Mouse (Mus musculus) E14TG2a.4 (cell line): ENCODE data around the gene Cic.

Experiments used
- H3K27me3 ChIP-seq: 2 replicates; pipeline ENCODE4 v1.6.1; 2014; ENCODE audit warnings: low read length, control low read depth; ENCODE audit not compliant: insufficient read depth
- H3K36me3 ChIP-seq: 2 replicates; pipeline ENCODE4 v1.6.1; 2014; ENCODE audit warnings: low read length, control low read depth; ENCODE audit not compliant: insufficient read depth
- H3K4me1 ChIP-seq: replicated peaks from 2 replicates; pipeline ENCODE4 v1.6.1; 2014; ENCODE audit warnings: low read depth, low read length, control low read depth
- H3K4me3 ChIP-seq: replicated peaks from 2 replicates; pipeline ENCODE4 v1.5.1; 2014; ENCODE audit warnings: mild to moderate bottlenecking, low read length
- H3K9me3 ChIP-seq: 2 replicates; pipeline ENCODE4 v1.6.1; 2014; ENCODE audit warnings: low read length, control low read depth
- CTCF ChIP-seq: conservative IDR thresholded peaks from 2 replicates; pipeline ENCODE4 v1.5.1; 2014; ENCODE audit warnings: low read length
- NANOG ChIP-seq: IDR thresholded peaks from 2 replicates; pipeline ENCODE4 v1.6.1; 2014; ENCODE audit warnings: borderline replicate concordance, low read length, mixed read lengths
- POU5F1 ChIP-seq: IDR thresholded peaks from 2 replicates; pipeline ENCODE4 v1.6.1; 2014; ENCODE audit warnings: low read length, borderline replicate concordance

Cic gene

DNA sequence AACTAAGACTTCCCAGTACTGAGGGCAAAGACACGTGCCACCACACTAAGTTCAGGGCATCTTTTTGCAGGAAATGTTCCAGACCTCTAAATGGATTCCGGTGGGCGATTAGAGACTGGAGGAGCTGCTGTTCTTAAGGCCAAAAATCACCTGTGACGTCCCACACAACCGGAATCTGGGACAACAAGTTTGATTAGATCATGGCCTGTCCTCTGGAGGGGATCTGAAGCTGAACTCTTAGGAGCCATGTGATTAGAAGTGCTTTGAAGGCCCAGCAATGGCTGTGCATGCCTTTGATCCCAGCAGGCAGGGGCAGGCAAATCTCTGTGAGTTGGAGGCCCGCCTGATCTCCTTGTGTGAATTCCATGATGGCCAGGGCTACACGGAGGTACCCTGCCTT is 26.9 kb upstream of the Cic start:
- no peaks in the 10 kb centered on the region for H3K9me3 ChIP-seq
- H3K4me3 ChIP-seq: no peak overlapping the region
- peaks cover 54% of the 10 kb centered on the region for H3K36me3 ChIP-seq
- no peak for TF ChIP-seq CTCF
- TF ChIP-seq POU5F1: no peak
- TF ChIP-seq NANOG: no peak
- no peaks in the 10 kb centered on the region for H3K27me3 ChIP-seq
- peaks cover 77% of the 10 kb centered on the region for H3K4me1 ChIP-seq

DNA sequence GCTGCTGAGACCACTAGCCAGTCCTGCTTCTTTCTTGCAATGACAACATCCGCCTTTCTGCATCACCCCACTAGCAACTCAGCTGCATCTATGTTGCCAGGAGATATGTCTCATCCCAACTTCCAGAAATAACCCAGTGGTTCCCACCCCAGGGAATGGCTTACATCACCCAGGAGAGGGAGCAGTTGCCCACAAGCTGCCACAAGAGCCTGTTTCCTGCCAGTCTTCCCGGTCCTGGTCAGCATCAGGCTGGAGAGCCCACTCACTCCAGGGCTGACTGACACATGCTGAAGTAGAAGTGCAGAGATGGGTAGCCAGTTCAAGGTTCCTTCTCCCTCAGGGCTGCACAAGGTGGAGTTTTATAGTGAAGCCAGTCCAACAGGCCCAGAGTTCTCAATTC is 26.4 kb upstream of the Cic start:
- Histone ChIP-seq H3K9me3 (no peaks in the 10 kb centered on the region), H3K27me3 (no peaks in the 10 kb centered on the region), H3K36me3 (peaks cover 54% of the 10 kb centered on the region), H3K4me1 (peaks cover 78% of the 10 kb centered on the region), H3K4me3 (no peak overlapping the region)
- TF ChIP-seq CTCF: no peak; the same call in 1 of the 2 replicates

DNA sequence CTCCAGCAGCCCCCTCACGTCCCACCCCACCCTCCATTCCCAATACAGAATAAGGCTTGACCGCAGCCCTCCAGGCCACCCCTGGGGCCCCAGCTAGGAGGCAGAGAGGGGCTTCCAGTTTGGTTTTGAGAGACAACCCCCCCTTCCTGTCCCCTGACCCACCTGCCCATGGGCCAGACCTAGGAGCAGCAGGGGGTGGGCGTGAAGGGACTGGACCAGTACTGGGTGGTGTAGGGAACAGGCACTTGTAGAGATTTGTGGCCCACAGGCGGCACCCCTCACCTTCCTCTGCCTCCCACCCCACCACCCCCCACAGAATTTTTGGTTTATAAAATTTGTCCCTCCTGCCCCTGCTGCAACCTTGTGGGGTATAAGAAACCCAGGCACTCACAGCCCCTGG is 24.1 kb upstream of the Cic start:
- no peaks in the 10 kb centered on the region for H3K27me3 ChIP-seq
- H3K4me1 ChIP-seq: peaks cover 91% of the 10 kb centered on the region
- TF ChIP-seq CTCF: no peak
- no peak for TF ChIP-seq POU5F1
- no peak for TF ChIP-seq NANOG
- H3K9me3 ChIP-seq: no peaks in the 10 kb centered on the region
- H3K36me3 ChIP-seq: peaks cover 75% of the 10 kb centered on the region
- H3K4me3 ChIP-seq: peak overlapping the region; percentile 32; the same call in 1 of the 2 replicates

DNA sequence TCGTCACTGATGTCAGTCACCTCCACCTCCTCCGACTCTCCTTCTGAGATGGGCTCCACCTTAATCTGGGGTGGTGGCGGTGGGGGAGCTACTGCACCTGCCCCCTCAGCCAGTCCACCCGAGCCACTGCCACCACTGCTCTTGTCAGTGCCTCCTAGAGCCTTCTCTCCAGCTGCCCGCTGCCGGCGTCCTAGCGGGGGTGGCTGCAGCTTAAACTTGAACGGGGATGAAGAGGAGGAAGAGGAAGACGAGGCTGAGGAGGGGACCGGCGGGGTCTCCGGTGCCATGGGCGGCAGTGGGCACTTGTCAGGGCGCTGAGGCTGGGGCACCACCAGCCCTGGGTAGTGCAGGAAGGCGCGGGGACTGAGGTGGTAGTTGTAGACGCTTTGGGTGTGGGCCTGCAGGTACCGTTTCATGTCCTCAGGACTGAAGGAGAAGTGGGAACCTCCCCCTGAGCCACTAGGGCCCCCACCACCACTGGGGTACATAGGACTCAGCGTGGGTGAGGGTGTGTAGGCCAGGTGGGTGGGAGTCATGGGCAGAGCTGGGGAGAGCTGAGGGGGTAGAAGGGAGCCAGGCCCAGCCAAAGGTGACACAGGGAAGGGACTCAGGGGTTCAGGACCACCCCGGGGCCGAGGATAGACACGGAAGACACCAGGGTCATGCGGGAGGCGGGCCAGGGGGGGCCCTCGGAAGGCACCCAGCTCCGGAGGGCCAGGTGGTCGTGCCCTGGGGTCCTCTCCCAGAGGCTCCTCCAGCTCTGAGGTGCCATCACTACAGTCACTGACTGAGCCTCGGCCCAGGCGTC is 22.7 kb upstream of the Cic start:
- H3K27me3 ChIP-seq: no peaks in the 10 kb centered on the region
- no peaks in the 10 kb centered on the region for H3K9me3 ChIP-seq
- H3K4me3 ChIP-seq: peak overlapping the region; percentile 98
- peaks cover 79% of the 10 kb centered on the region for H3K4me1 ChIP-seq
- peaks cover 77% of the 10 kb centered on the region for H3K36me3 ChIP-seq
- TF ChIP-seq CTCF (no peak), POU5F1 (no peak), NANOG (no peak)

DNA sequence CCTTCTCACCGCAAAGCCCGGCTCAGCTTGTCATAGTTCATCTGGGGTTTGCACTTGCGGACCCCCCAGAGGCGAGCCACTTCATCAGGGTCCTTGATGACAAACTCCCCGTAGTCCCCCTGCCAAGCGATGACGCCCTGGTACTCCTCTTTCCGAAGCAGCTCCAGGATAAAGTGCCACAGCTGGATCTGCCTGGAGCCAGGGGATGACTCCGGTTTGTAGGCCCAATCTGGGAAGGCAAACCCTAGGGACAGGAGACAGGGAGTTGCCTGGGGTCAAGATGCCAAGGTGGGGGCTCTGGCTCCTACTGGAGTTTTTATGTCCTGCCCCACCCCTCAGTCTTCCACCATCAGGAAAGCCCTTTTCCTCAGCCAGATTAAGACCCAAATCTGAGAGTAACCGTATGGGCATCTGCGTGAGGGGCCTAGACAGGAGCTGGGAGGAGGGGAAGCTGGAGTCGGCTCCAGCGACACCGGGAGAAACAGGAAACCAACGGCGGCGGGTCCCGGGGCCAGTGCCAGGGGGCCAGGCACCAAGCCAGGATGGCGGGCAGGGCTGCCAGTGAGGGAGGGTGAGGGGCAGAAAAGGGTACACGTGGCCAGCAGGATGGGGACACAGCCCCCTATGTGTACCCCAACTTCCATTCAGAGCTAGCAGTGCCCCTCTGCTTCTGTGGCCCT is 21.3 kb upstream of the Cic start:
- no peaks in the 10 kb centered on the region for H3K9me3 ChIP-seq
- H3K36me3 ChIP-seq: peaks cover 64% of the 10 kb centered on the region
- H3K27me3 ChIP-seq: no peaks in the 10 kb centered on the region
- H3K4me1 ChIP-seq: peaks cover 69% of the 10 kb centered on the region
- peak overlapping the region; percentile 98 for H3K4me3 ChIP-seq
- no peak for TF ChIP-seq POU5F1
- no peak for TF ChIP-seq CTCF
- no peak for TF ChIP-seq NANOG

DNA sequence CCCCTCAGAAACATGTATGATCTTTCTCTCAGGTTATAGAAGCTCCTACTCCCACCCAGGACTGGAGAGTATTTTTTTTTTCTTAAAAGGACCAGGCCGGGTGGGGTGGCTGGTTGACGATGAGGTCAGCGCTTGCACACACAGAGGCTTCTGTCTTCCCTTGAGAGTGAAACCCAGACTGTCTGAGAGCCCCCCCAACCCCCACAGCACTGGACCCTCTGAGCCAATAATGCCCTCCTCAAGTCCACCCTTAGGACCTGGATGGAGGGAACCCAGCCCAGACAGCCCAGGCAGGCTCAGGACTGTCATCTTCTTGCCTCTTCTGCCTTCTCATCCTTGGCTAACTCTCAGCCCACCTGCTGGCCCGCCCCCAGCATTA is 20.8 kb upstream of the Cic start:
- Histone ChIP-seq H3K4me3 (peak overlapping the region; percentile 98), H3K4me1 (peaks cover 69% of the 10 kb centered on the region), H3K36me3 (peaks cover 59% of the 10 kb centered on the region), H3K27me3 (no peaks in the 10 kb centered on the region), H3K9me3 (no peaks in the 10 kb centered on the region)
- TF ChIP-seq CTCF (no peak), NANOG (no peak), POU5F1 (no peak)

DNA sequence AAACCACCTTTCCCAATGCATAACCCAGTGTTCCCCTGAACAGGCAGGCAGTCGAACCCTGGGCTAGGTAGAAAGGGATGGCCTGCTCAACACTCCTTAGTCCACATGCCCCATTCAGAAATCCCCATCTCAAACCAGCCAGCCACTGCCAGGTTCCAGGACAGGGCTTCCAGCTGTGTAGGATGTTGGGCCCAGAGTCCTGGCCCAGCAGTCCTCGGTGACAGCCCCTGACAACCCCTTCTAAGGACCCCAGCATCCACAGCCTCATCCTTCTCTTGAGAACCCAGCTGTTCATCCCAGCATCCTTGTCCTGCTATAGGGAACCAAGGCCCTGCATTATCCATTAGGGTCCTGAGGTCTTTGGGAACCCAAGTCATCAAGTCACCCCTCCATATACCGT is 20.0 kb upstream of the Cic start:
- TF ChIP-seq POU5F1: no peak
- TF ChIP-seq NANOG: no peak
- TF ChIP-seq CTCF: no peak

DNA sequence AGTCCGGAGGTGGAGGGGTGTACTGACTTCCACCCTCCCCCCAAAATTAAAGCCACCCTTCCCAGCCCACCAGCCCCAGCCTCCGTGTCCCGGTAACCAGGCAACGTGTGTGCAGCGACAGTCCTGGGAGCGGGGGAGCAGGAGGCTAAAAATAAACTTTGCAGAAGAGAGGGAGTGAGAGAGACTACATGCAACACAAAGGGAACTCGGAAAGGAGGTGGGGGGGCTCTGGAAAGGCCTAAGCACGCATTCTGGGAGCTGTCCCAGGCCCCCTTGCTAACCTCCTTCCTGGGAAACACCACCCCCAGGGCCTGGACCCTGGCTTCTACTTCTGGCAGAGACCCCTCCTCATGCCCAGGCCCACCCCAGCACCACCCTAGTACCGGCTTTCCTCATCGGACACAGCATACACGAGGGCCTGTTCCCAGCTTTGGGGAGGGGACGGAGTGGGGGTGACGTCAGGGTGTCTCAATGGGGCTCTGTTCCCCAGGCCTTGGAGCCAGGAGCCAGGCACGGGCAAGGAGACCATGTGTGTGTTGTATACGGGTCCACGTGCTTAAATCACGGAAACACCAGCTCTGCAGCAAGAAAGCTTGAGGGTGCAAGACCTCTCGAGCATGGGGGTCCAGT is 19.4 kb upstream of the Cic start:
- peak overlapping the region; percentile 98 for H3K4me3 ChIP-seq
- TF ChIP-seq NANOG (no peak), POU5F1 (no peak), CTCF (no peak)
- peaks cover 71% of the 10 kb centered on the region for H3K4me1 ChIP-seq
- H3K27me3 ChIP-seq: no peaks in the 10 kb centered on the region
- peaks cover 50% of the 10 kb centered on the region for H3K36me3 ChIP-seq
- no peaks in the 10 kb centered on the region for H3K9me3 ChIP-seq

More for the DNA sequence above, 20.0 kb upstream of the Cic start:
- no peaks in the 10 kb centered on the region for H3K9me3 ChIP-seq
- H3K4me1 ChIP-seq: peaks cover 73% of the 10 kb centered on the region
- peaks cover 56% of the 10 kb centered on the region for H3K36me3 ChIP-seq
- peak overlapping the region; percentile 98 for H3K4me3 ChIP-seq
- H3K27me3 ChIP-seq: no peaks in the 10 kb centered on the region
